Mouse (Mus musculus) bone marrow, adult 2 months (tissue): ENCODE data around the gene Ascc3.

ENCODE experiments used
- CTCF ChIP-seq: fragments of 200-500 bp; IDR thresholded peaks from 2 replicates; pipeline ENCODE4 v1.5.1; 2011; ENCODE audit warnings: low read length, control low read depth; ENCODE audit not compliant: control insufficient read depth, insufficient read depth
- POLR2A ChIP-seq: fragments of 200-500 bp; IDR thresholded peaks from 2 replicates; pipeline ENCODE4 v1.6.1; 2011; ENCODE audit warnings: low read depth, mild to moderate bottlenecking, control low read depth, low read length, borderline replicate concordance; ENCODE audit not compliant: control insufficient read depth

- TF ChIP-seq POLR2A (no peak), CTCF (no peak)
Measured at GRCm38 (mm10) chr10:50897530-50898471, 305.3 kb downstream of the Ascc3 start.
